Mouse (Mus musculus) stomach, postnatal 0 days (tissue): ENCODE results near the gene Hmox1. TPM values are rescaled to one million over a fixed set of nuclear protein-coding genes. Genes with fewer than 3 reads are reported as not detected.

Experiments
- ATAC-seq: fragments of 200-750 bp; cut with Nextera tagmentation; 2 replicates; pipeline ENCODE4 v1.8.0; 2017; ENCODE audit not compliant: low FRiP score, low TSS enrichment
- DNase-seq: peaks from one replicate; pipeline ENCODE4 v3.0.0-alpha.2; 2016; ENCODE audit warnings: low spot score
- H3K27ac ChIP-seq: fragments of 300-500 bp; sonication (generic); replicated peaks from 2 replicates; pipeline ENCODE4 v1.5.1; 2014; ENCODE audit warnings: mild to moderate bottlenecking, control low read depth
- H3K27me3 ChIP-seq: fragments of 300-500 bp; sonication (generic); 2 replicates; pipeline ENCODE4 v1.6.1; 2014; ENCODE audit warnings: low read length; ENCODE audit not compliant: control insufficient read depth, insufficient read depth
- H3K36me3 ChIP-seq: fragments of 300-500 bp; sonication (generic); 2 replicates; pipeline ENCODE4 v1.6.1; 2014; ENCODE audit warnings: low read length, mixed read lengths; ENCODE audit not compliant: control insufficient read depth, insufficient read depth
- H3K4me1 ChIP-seq: fragments of 300-500 bp; sonication (generic); replicated peaks from 2 replicates; pipeline ENCODE4 v1.6.1; 2014; ENCODE audit warnings: antibody characterized with exemption; ENCODE audit not compliant: control insufficient read depth, insufficient read depth
- H3K4me2 ChIP-seq: fragments of 300-500 bp; sonication (generic); replicated peaks from 2 replicates; pipeline ENCODE4 v1.6.1; 2014; ENCODE audit warnings: low read depth, mild to moderate bottlenecking, control low read depth, moderate library complexity
- H3K4me3 ChIP-seq: fragments of 300-500 bp; sonication (generic); 2 replicates; pipeline ENCODE4 v1.5.1; 2014; ENCODE audit warnings: low read depth, low read length, control low read depth
- H3K9ac ChIP-seq: fragments of 300-500 bp; sonication (generic); 2 replicates; pipeline ENCODE4 v1.6.1; 2014; ENCODE audit warnings: mild to moderate bottlenecking, low read length, control low read depth, mixed read lengths
- H3K9me3 ChIP-seq: fragments of 300-500 bp; sonication (generic); 2 replicates; pipeline ENCODE4 v1.6.1; 2016; ENCODE audit warnings: low read length; ENCODE audit not compliant: control insufficient read depth
- CTCF ChIP-seq: IDR thresholded peaks from 2 replicates; pipeline ENCODE4 v1.5.1; 2016; ENCODE audit warnings: antibody characterized with exemption, low read depth, mild to moderate bottlenecking, moderate library complexity
- EP300 ChIP-seq: optimal IDR thresholded peaks from 2 replicates; pipeline ENCODE3; 2016; ENCODE audit warnings: antibody characterized with exemption
- WGBS: fragments of 180-500 bp; shearing (Covaris S2); extraction: QIAGEN DNeasy Blood & Tissue Kit; methylation state at CpG from one replicate; pipeline ENCODE4 v1.1.7; 2014; 5-methylcytosine and 5-hydroxymethylcytosine counted together
- polyA plus RNA-seq: library from polyadenylated mRNA; unstranded; fragments of >200 nt; fragmentation: Nextera tagmentation; extraction: Ambion mirVana; gene quantifications from 2 replicates; pipeline ENCODE4 v1.2.1, GENCODE M21; 2015

The Hmox1 gene
- polyA plus RNA-seq, 1 experiment from 2014 or later: 59.0 TPM

DNA sequence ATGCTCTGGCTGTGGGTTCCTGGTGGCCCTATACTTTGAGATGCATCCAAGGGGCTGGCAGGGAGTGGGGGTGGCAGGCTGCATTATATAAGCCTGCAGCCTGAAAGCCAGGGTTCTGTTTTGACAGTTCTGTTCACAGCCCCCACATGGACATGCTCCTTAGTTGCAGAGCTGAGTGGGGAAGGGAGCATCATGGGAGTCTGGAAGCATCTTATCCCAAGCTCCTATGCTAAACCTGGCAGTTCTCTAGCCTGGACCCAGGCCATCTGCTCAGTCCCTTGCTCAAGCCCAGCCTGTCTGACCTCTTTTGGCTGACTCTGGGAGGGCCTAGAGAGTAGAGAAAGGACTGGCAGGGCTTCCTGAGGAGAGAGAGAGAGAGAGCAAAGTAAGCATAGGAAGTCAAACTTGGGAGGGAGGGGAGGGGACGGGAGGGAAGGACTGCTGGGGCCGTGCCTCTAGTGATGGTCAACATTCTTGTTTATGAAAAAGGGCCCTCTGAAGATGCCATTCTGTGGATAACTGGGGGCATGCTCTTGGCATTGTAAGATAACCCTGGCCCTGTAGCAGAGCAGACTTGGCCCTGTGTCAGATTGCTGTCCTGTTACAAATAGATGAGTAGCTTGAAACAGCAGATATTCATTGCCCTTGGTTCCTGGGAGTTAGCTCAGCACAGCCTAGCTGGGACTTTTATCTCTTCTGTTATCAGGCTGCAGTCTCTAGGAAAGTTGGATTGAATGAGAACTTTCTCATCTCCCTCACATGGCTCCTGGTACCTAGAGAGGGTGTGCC, 41.4 kb downstream of the Hmox1 start:
- TF ChIP-seq EP300: no peak
- TF ChIP-seq CTCF: no peak
- H3K9ac ChIP-seq: no peak overlapping the region
- H3K36me3 ChIP-seq: no peaks in the 10 kb centered on the region
- H3K27ac ChIP-seq: no peak overlapping the region
- no peaks in the 10 kb centered on the region for H3K27me3 ChIP-seq
- no peaks in the 10 kb centered on the region for H3K4me1 ChIP-seq
- ATAC-seq: peak; percentile 63; the same call in 1 of the 2 replicates
- H3K4me3 ChIP-seq: no peak overlapping the region
- DNase-seq: peak; percentile 24
- no peak overlapping the region for H3K4me2 ChIP-seq
- H3K9me3 ChIP-seq: no peaks in the 10 kb centered on the region
- 5% methylated on average over 2 of the region's 2 CpGs for WGBS

DNA sequence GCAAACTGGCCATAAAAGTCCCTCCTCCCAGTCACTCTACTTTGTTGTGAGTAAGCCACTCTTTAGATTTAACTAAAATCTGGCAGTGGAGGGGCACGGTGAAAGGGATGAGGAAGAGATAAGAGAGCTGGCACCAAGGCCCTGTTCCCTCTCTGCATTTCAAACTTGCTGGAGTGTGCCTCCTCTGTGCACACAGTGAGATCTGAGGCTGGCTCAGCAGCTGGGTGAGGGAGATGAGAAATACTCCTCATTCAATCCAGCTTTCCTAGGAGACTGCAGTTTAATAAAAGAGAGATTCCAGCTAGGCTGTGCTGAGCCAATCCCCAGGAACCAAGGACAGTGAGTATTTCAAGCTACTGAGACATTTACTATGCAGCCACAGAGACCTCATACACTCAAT, 42.3 kb downstream of the Hmox1 start:
- TF ChIP-seq EP300: no peak
- TF ChIP-seq CTCF: no peak
- Histone ChIP-seq H3K27ac (no peak overlapping the region), H3K27me3 (no peaks in the 10 kb centered on the region), H3K36me3 (no peaks in the 10 kb centered on the region), H3K4me2 (no peak overlapping the region), H3K4me3 (no peak overlapping the region), H3K9ac (no peak overlapping the region), H3K9me3 (no peaks in the 10 kb centered on the region), H3K4me1 (no peaks in the 10 kb centered on the region)
- WGBS: 23% methylated on average over 1 of the region's 1 CpGs
- ATAC-seq (no peak), DNase-seq (no peak)

DNA sequence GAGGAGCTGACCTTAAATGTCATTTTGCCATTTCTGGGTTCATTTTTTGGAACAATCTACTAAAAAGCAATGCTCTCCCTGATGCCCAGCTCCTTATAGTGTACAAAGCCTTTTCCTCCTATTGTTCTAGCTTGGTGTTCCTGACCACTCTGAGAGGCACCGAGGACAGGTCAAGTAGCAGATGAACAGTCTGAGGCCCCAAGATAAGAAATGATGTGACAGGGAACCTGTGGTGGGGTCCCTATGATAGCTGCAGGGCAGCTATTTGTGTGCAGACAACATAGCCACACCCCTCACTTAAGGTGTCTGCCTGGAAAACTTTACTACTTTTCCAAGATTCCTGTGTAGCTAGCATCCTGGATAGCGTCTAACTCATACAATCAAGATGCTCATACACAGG, 42.8 kb downstream of the Hmox1 start:
- ATAC-seq: no peak
- Histone ChIP-seq H3K27ac (no peak overlapping the region), H3K27me3 (no peaks in the 10 kb centered on the region), H3K4me3 (no peak overlapping the region), H3K4me2 (no peak overlapping the region), H3K9ac (no peak overlapping the region), H3K4me1 (no peaks in the 10 kb centered on the region), H3K36me3 (no peaks in the 10 kb centered on the region), H3K9me3 (no peaks in the 10 kb centered on the region)
- 69% methylated on average over 2 of the region's 2 CpGs for WGBS
- TF ChIP-seq EP300 (no peak), CTCF (no peak)
- DNase-seq: no peak

DNA sequence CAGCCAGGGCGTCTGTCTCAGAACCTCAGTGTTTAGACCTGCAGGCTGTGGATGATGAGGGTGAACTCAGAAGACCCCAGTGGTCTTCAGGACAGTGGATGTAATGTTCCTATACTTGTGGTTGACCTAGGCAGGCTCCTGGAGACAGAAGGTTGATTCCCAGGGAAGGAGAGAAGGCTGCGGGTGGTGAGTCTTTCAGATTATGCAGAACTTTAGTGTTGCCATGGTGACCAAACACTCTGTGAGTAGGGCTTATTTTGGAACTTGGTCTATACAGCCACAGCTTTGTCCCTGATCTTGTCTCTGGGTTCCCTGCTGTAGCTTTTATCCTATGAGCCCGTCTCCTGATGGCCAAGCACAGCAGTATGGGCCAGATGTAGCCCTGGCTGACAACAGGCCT, 44.1 kb downstream of the Hmox1 start:
- no peaks in the 10 kb centered on the region for H3K27me3 ChIP-seq
- H3K9ac ChIP-seq: no peak overlapping the region
- TF ChIP-seq CTCF (no peak), EP300 (no peak)
- DNase-seq: no peak
- no peaks in the 10 kb centered on the region for H3K9me3 ChIP-seq
- H3K4me2 ChIP-seq: no peak overlapping the region
- no peak overlapping the region for H3K27ac ChIP-seq
- H3K36me3 ChIP-seq: no peaks in the 10 kb centered on the region
- WGBS: 78% methylated on average over 3 of the region's 3 CpGs
- H3K4me3 ChIP-seq: no peak overlapping the region
- no peak for ATAC-seq
- no peaks in the 10 kb centered on the region for H3K4me1 ChIP-seq

Other genes with a start within 250 kb of the Hmox1 start
- gene Isx, start 220.4 kb upstream of the Hmox1 start, polyA plus RNA-seq: 1.1 and 1.2 TPM in 2 replicates
- 9.9 and 11.4 TPM in 2 replicates for gene Hmgxb4, start 100.3 kb upstream of the Hmox1 start, polyA plus RNA-seq
- gene Tom1, start 59.9 kb upstream of the Hmox1 start, polyA plus RNA-seq: 39.2 and 45.6 TPM in 2 replicates
- 29.2 and 29.4 TPM in 2 replicates for gene Mcm5, start 15.9 kb downstream of the Hmox1 start, polyA plus RNA-seq
- 1.2 and 1.8 TPM in 2 replicates for gene Rasd2, start 120.3 kb downstream of the Hmox1 start, polyA plus RNA-seq